Mouse (Mus musculus) stomach, postnatal 0 days (tissue): ENCODE results near the gene Tmem217. TPM values are rescaled to one million over a fixed set of nuclear protein-coding genes. Genes with fewer than 3 reads are reported as not detected.

Source experiments
- ATAC-seq: fragments of 200-750 bp; cut with Nextera tagmentation; 2 replicates; pipeline ENCODE4 v1.8.0; 2017; ENCODE audit not compliant: low FRiP score, low TSS enrichment
- DNase-seq: peaks from one replicate; pipeline ENCODE4 v3.0.0-alpha.2; 2016; ENCODE audit warnings: low spot score
- H3K27ac ChIP-seq: fragments of 300-500 bp; sonication (generic); replicated peaks from 2 replicates; pipeline ENCODE4 v1.5.1; 2014; ENCODE audit warnings: mild to moderate bottlenecking, control low read depth
- H3K27me3 ChIP-seq: fragments of 300-500 bp; sonication (generic); 2 replicates; pipeline ENCODE4 v1.6.1; 2014; ENCODE audit warnings: low read length; ENCODE audit not compliant: control insufficient read depth, insufficient read depth
- H3K36me3 ChIP-seq: fragments of 300-500 bp; sonication (generic); 2 replicates; pipeline ENCODE4 v1.6.1; 2014; ENCODE audit warnings: low read length, mixed read lengths; ENCODE audit not compliant: control insufficient read depth, insufficient read depth
- H3K4me1 ChIP-seq: fragments of 300-500 bp; sonication (generic); replicated peaks from 2 replicates; pipeline ENCODE4 v1.6.1; 2014; ENCODE audit warnings: antibody characterized with exemption; ENCODE audit not compliant: control insufficient read depth, insufficient read depth
- H3K4me2 ChIP-seq: fragments of 300-500 bp; sonication (generic); replicated peaks from 2 replicates; pipeline ENCODE4 v1.6.1; 2014; ENCODE audit warnings: low read depth, mild to moderate bottlenecking, control low read depth, moderate library complexity
- H3K4me3 ChIP-seq: fragments of 300-500 bp; sonication (generic); 2 replicates; pipeline ENCODE4 v1.5.1; 2014; ENCODE audit warnings: low read depth, low read length, control low read depth
- H3K9ac ChIP-seq: fragments of 300-500 bp; sonication (generic); 2 replicates; pipeline ENCODE4 v1.6.1; 2014; ENCODE audit warnings: mild to moderate bottlenecking, low read length, control low read depth, mixed read lengths
- H3K9me3 ChIP-seq: fragments of 300-500 bp; sonication (generic); 2 replicates; pipeline ENCODE4 v1.6.1; 2016; ENCODE audit warnings: low read length; ENCODE audit not compliant: control insufficient read depth
- CTCF ChIP-seq: IDR thresholded peaks from 2 replicates; pipeline ENCODE4 v1.5.1; 2016; ENCODE audit warnings: antibody characterized with exemption, low read depth, mild to moderate bottlenecking, moderate library complexity
- EP300 ChIP-seq: optimal IDR thresholded peaks from 2 replicates; pipeline ENCODE3; 2016; ENCODE audit warnings: antibody characterized with exemption
- WGBS: fragments of 180-500 bp; shearing (Covaris S2); extraction: QIAGEN DNeasy Blood & Tissue Kit; methylation state at CpG from one replicate; pipeline ENCODE4 v1.1.7; 2014; 5-methylcytosine and 5-hydroxymethylcytosine counted together
- polyA plus RNA-seq: library from polyadenylated mRNA; unstranded; fragments of >200 nt; fragmentation: Nextera tagmentation; extraction: Ambion mirVana; gene quantifications from 2 replicates; pipeline ENCODE4 v1.2.1, GENCODE M21; 2015

The Tmem217 gene
- polyA plus RNA-seq: 0.22 and 0.42 TPM in 2 replicates

- H3K36me3 ChIP-seq: no peaks in the 10 kb centered on the region
- WGBS: 86% methylated on average over 5 of the region's 5 CpGs
- H3K9me3 ChIP-seq: no peaks in the 10 kb centered on the region
- TF ChIP-seq CTCF: peak; percentile 43
- no peak for TF ChIP-seq EP300
- no peak within 1 kb of the TSS for H3K27ac ChIP-seq
- no peaks in the 10 kb centered on the region for H3K27me3 ChIP-seq
- no peak within 1 kb of the TSS for H3K9ac ChIP-seq
- H3K4me3 ChIP-seq: no peak within 1 kb of the TSS
- DNase-seq (no peak), ATAC-seq (no peak)
- H3K4me1 ChIP-seq: no peaks in the 10 kb centered on the region
- no peak within 1 kb of the TSS; the same call in 1 of the 2 replicates for H3K4me2 ChIP-seq
These were observed at the start of gene Tmem217 for GRCm38 (mm10) chr17:29552162-29552732. TSS of gene Tmem217 (minus strand) at chr17:29552385.

- peaks cover 8% of the 10 kb centered on the region; the same call in 1 of the 2 replicates for H3K36me3 ChIP-seq
- ATAC-seq (no peak), DNase-seq (no peak)
- TF ChIP-seq CTCF: no peak
- TF ChIP-seq EP300: no peak
- H3K4me1 ChIP-seq: no peaks in the 10 kb centered on the region
- no peaks in the 10 kb centered on the region for H3K27me3 ChIP-seq
- H3K4me2 ChIP-seq: no peak overlapping the region
- H3K9ac ChIP-seq: no peak overlapping the region
- H3K27ac ChIP-seq: no peak overlapping the region
- H3K9me3 ChIP-seq: no peaks in the 10 kb centered on the region
- WGBS: 50% methylated on average over 4 of the region's 4 CpGs
- H3K4me3 ChIP-seq: no peak overlapping the region
These were observed 49.2 kb upstream of the Tmem217 start for GRCm38 (mm10) chr17:29601391-29601790.

- no peak for DNase-seq
- Histone ChIP-seq H3K4me3 (no peak overlapping the region), H3K4me1 (no peaks in the 10 kb centered on the region), H3K4me2 (no peak overlapping the region), H3K27ac (no peak overlapping the region), H3K36me3 (peaks cover 8% of the 10 kb centered on the region; the same call in 1 of the 2 replicates), H3K9ac (no peak overlapping the region), H3K9me3 (no peaks in the 10 kb centered on the region), H3K27me3 (no peaks in the 10 kb centered on the region)
- WGBS: 83% methylated on average over 8 of the region's 8 CpGs
- ATAC-seq: no peak
- TF ChIP-seq EP300 (no peak), CTCF (no peak)
These were observed 47.4 kb upstream of the Tmem217 start for GRCm38 (mm10) chr17:29599537-29599936.

GRCm38 (mm10) chr17:29599051-29599450 is 46.9 kb upstream of the Tmem217 start:
- Histone ChIP-seq H3K4me1 (no peaks in the 10 kb centered on the region), H3K36me3 (peaks cover 8% of the 10 kb centered on the region; the same call in 1 of the 2 replicates), H3K27ac (no peak overlapping the region), H3K9me3 (no peaks in the 10 kb centered on the region), H3K9ac (no peak overlapping the region), H3K27me3 (no peaks in the 10 kb centered on the region), H3K4me2 (no peak overlapping the region), H3K4me3 (no peak overlapping the region)
- TF ChIP-seq EP300 (no peak), CTCF (no peak)
- DNase-seq (no peak), ATAC-seq (no peak)
- 88% methylated on average over 14 of the region's 14 CpGs for WGBS

- TF ChIP-seq EP300: no peak
- no peak for TF ChIP-seq CTCF
- Histone ChIP-seq H3K4me2 (no peak overlapping the region), H3K36me3 (peaks cover 8% of the 10 kb centered on the region; the same call in 1 of the 2 replicates), H3K27ac (no peak overlapping the region), H3K9ac (no peak overlapping the region), H3K27me3 (no peaks in the 10 kb centered on the region), H3K9me3 (no peaks in the 10 kb centered on the region), H3K4me1 (no peaks in the 10 kb centered on the region), H3K4me3 (no peak overlapping the region)
- 85% methylated on average over 13 of the region's 13 CpGs for WGBS
- DNase-seq: no peak
- ATAC-seq: no peak
These were observed 44.6 kb upstream of the Tmem217 start for GRCm38 (mm10) chr17:29596771-29597132.

GRCm38 (mm10) chr17:29595891-29596770 is 43.9 kb upstream of the Tmem217 start:
- ATAC-seq (no peak), DNase-seq (no peak)
- Histone ChIP-seq H3K4me3 (no peak overlapping the region), H3K27ac (no peak overlapping the region), H3K9ac (no peak overlapping the region), H3K4me1 (no peaks in the 10 kb centered on the region), H3K9me3 (no peaks in the 10 kb centered on the region), H3K27me3 (no peaks in the 10 kb centered on the region), H3K36me3 (peaks cover 8% of the 10 kb centered on the region; the same call in 1 of the 2 replicates), H3K4me2 (no peak overlapping the region)
- WGBS: 79% methylated on average over 15 of the region's 15 CpGs
- no peak for TF ChIP-seq CTCF
- no peak for TF ChIP-seq EP300
